8 mouse cellular contexts compared by ENCODE assay signal in genomic region chr14:99046031-99046781, GRCm38 (mm10). TPM values are rescaled to one million over a fixed set of nuclear protein-coding genes. Genes with fewer than 3 reads are reported as not detected.
DNase-seq lines count a peak whose midpoint lies in the region; ATAC-seq and TF ChIP-seq lines count a peak whose summit lies in the region.

Gene Mzt1, minus strand, starts transcription at chr14:99046134.
Gene Bora, plus strand, starts transcription at chr14:99046222.

- H3K4me3 ChIP-seq in heart, embryonic 11.5 days (ENCODE audit: low read depth, low read length) = peak within 1 kb of the TSS; percentile 87
- peak within 1 kb of the TSS; percentile 79 for H3K4me3 ChIP-seq in kidney, embryonic 16.5 days (ENCODE audit: low read length)
- H3K4me3 ChIP-seq in liver, adult 2 months (ENCODE audit: insufficient read depth, low read depth, low read length) = peak within 1 kb of the TSS; percentile 90
- H3K4me3 ChIP-seq in myocyte = peak within 1 kb of the TSS; percentile 87

- peaks cover 12% of the 10 kb centered on the region for H3K79me2 ChIP-seq in liver, adult 2 months (ENCODE audit: control insufficient read depth, insufficient read depth, low read length)
- H3K79me2 ChIP-seq in myocyte (ENCODE audit: control insufficient read depth, insufficient read depth) = peaks cover 69% of the 10 kb centered on the region

- peak; percentile 93 for ATAC-seq in erythroblast, adult 5-6 weeks (replicated peaks; ENCODE audit: low FRiP score, poor library complexity, severe bottlenecking)
- peak; percentile 98 for ATAC-seq in heart, embryonic 11.5 days (replicated peaks; ENCODE audit: insufficient number of reproducible peaks, low FRiP score, low TSS enrichment)
- peak; percentile 96 for ATAC-seq in kidney, embryonic 16.5 days (ENCODE audit: low FRiP score, low TSS enrichment)

- no peaks in the 10 kb centered on the region for H3K27me3 ChIP-seq in heart, embryonic 11.5 days (ENCODE audit: control insufficient read depth, insufficient read depth, low read length)
- no peaks in the 10 kb centered on the region for H3K27me3 ChIP-seq in kidney, embryonic 16.5 days (ENCODE audit: insufficient read depth, low read length)
- H3K27me3 ChIP-seq in liver, adult 2 months (ENCODE audit: control insufficient read depth, insufficient read depth, low read length) = no peaks in the 10 kb centered on the region
- H3K27me3 ChIP-seq in myocyte (ENCODE audit: control insufficient read depth, insufficient read depth, insufficient read length) = no peaks in the 10 kb centered on the region
- H3K27me3 ChIP-seq in splenic B cell, adult 2 months (ENCODE audit: control insufficient read depth, insufficient read depth, low read length, poor library complexity, severe bottlenecking) = no peaks in the 10 kb centered on the region

- TF ChIP-seq POLR2A in liver, adult 2 months (IDR thresholded peaks at IDR 0.05; ENCODE audit: extremely low read depth, insufficient read depth, low read length) = 0 out of 2 replicates have a peak, but pooled peaks have one; percentile 50
- peak; percentile 90 for TF ChIP-seq POLR2A in myocyte (IDR thresholded peaks at IDR 0.05; ENCODE audit: insufficient read length, low read depth)

- H3ac ChIP-seq in myocyte (ENCODE audit: control insufficient read depth, insufficient read length) = peak within 1 kb of the TSS; percentile 99

- H3K36me3 ChIP-seq in heart, embryonic 11.5 days (ENCODE audit: control insufficient read depth, insufficient read depth, low read length) = no peaks in the 10 kb centered on the region
- H3K36me3 ChIP-seq in kidney, embryonic 16.5 days (ENCODE audit: insufficient read depth, low read length) = peaks cover 15% of the 10 kb centered on the region; the same call in 1 of the 2 replicates
- no peaks in the 10 kb centered on the region for H3K36me3 ChIP-seq in liver, adult 2 months (ENCODE audit: control insufficient read depth, insufficient read depth, low read length)
- H3K36me3 ChIP-seq in myocyte (ENCODE audit: control insufficient read depth, insufficient read depth) = peaks cover 7% of the 10 kb centered on the region
- H3K36me3 ChIP-seq in splenic B cell, adult 2 months (ENCODE audit: control insufficient read depth, insufficient read depth, low read length, poor library complexity, severe bottlenecking) = no peaks in the 10 kb centered on the region; the same call in 1 of the 2 replicates

- DNase-seq in B cell, adult 2 months = peak; percentile 92 to 93
- DNase-seq in brain, adult 2 months (ENCODE audit: low read depth, low spot score) = peak; percentile 96
- peak; percentile 76 for DNase-seq in liver, adult 2 months (ENCODE audit: extremely low read depth, low read depth, low spot score)
- peak; percentile 96 for DNase-seq in splenic B cell, adult 2 months (ENCODE audit: low read depth, low spot score)

- H3K4me1 ChIP-seq in heart, embryonic 11.5 days (ENCODE audit: control insufficient read depth, insufficient read depth, low read length) = peaks cover 24% of the 10 kb centered on the region
- H3K4me1 ChIP-seq in kidney, embryonic 16.5 days (ENCODE audit: insufficient read depth, low read length) = peaks cover 41% of the 10 kb centered on the region
- no peaks in the 10 kb centered on the region; the same call in 1 of the 2 replicates for H3K4me1 ChIP-seq in liver, adult 2 months (ENCODE audit: control insufficient read depth, insufficient read depth, low read length)

- H3K9me3 ChIP-seq in heart, embryonic 11.5 days (replicated peaks; ENCODE audit: control insufficient read depth, low read length) = no peaks in the 10 kb centered on the region
- no peaks in the 10 kb centered on the region for H3K9me3 ChIP-seq in kidney, embryonic 16.5 days (ENCODE audit: low read length)

- TF ChIP-seq CTCF in liver, adult 2 months (IDR thresholded peaks at IDR 0.05; ENCODE audit: low read depth, low read length) = no peak

- peak within 1 kb of the TSS; percentile 88 for H3K27ac ChIP-seq in heart, embryonic 11.5 days (ENCODE audit: low read depth, low read length)
- peak within 1 kb of the TSS; percentile 94 for H3K27ac ChIP-seq in kidney, embryonic 16.5 days (ENCODE audit: low read length)
- H3K27ac ChIP-seq in liver, adult 2 months (replicated peaks; ENCODE audit: insufficient read depth, low read depth, low read length) = peak within 1 kb of the TSS; percentile 41

- H3K4me2 ChIP-seq in heart, embryonic 11.5 days = peak within 1 kb of the TSS; percentile 76
- H3K4me2 ChIP-seq in kidney, embryonic 16.5 days (replicated peaks; ENCODE audit: low read depth, low read length) = peak within 1 kb of the TSS; percentile 65
- peak within 1 kb of the TSS; percentile 86 for H3K4me2 ChIP-seq in myocyte (ENCODE audit: low read depth)

- peak within 1 kb of the TSS; percentile 95 for H3K9ac ChIP-seq in heart, embryonic 11.5 days (ENCODE audit: low read depth, low read length)
- H3K9ac ChIP-seq in kidney, embryonic 16.5 days (replicated peaks; ENCODE audit: low read length) = peak within 1 kb of the TSS; percentile 96
- peak within 1 kb of the TSS; percentile 91 for H3K9ac ChIP-seq in liver, adult 2 months (ENCODE audit: low read depth, low read length)

- under 1% methylated on average over 67 of the region's 81 CpGs for WGBS in heart, embryonic 11.5 days (ENCODE audit: insufficient replicate concordance)
- WGBS in kidney, embryonic 16.5 days = under 1% methylated on average over 74 of the region's 81 CpGs
- under 1% methylated on average over 66 of the region's 81 CpGs for WGBS in liver, adult 2 months

TF ChIP-seq in myocyte, 11 proteins besides CTCF, POLR2A, EP300 and RAD21:
- TF ChIP-seq E2F4 (IDR thresholded peaks at IDR 0.05; ENCODE audit: insufficient read depth) (peak; percentile 93), TCF3 (IDR thresholded peaks at IDR 0.05; ENCODE audit: insufficient read length, low read depth) (no peak), REST (IDR thresholded peaks at IDR 0.05; ENCODE audit: insufficient read depth, insufficient read length) (no peak), MYOD1 (IDR thresholded peaks at IDR 0.05; ENCODE audit: control insufficient read depth in 1 of 3, insufficient read length in 2 of 3, low read depth in 2 of 3) (no peak), CEBPB (IDR thresholded peaks at IDR 0.05; ENCODE audit: insufficient read depth, poor library complexity, severe bottlenecking) (no peak), USF1 (IDR thresholded peaks at IDR 0.05; ENCODE audit: low read depth) (no peak), TCF12 (IDR thresholded peaks at IDR 0.05; ENCODE audit: insufficient read depth, poor library complexity, severe bottlenecking) (no peak), SRF (IDR thresholded peaks at IDR 0.05; ENCODE audit: control insufficient read depth, insufficient read length, low read depth) (no peak), POLR2AphosphoS2 (IDR thresholded peaks at IDR 0.05; ENCODE audit: insufficient read length, low read depth) (peak; percentile 89), MYOG (IDR thresholded peaks at IDR 0.05; ENCODE audit: control insufficient read depth in 1 of 3, insufficient read depth in 1 of 3, insufficient read length in 2 of 3, low read depth in 2 of 3) (no peak), MAX (IDR thresholded peaks at IDR 0.05; ENCODE audit: low read depth) (no peak)

RNA-seq across cellular contexts. Expression of gene Mzt1, which starts in this region (rescaled TPM):
- total RNA-seq in erythroblast, adult 5-6 weeks (2015; ENCODE audit: low replicate concordance) = 35.5 and 49.0 TPM in 2 replicates
- total RNA-seq in erythroblast, adult 5-6 weeks (2017; ENCODE audit: low replicate concordance) = 28.9 and 33.7 TPM in 2 replicates
- polyA plus RNA-seq in heart, embryonic 11.5 days (2014; fragmentation: Nextera tagmentation; extraction: Ambion mirVana) = 93.1 and 97.9 TPM in 2 replicates
- 64.9 and 73.1 TPM in 2 replicates for polyA plus RNA-seq in kidney, embryonic 16.5 days (2015; fragmentation: Nextera tagmentation; extraction: Ambion mirVana)
- total RNA-seq in liver, adult 2 months (2014; rRNA removed) = 14.1 and 15.7 TPM in 2 replicates
- polyA plus RNA-seq in liver, adult 2 months (2012; rRNA removed) = 4.5 and 4.9 TPM in 2 replicates
- 11.2 TPM for polyA plus RNA-seq in myocyte (2012; fragmentation: generic; extraction: Trizol)

RNA-seq across cellular contexts. Expression of gene Bora, which starts in this region (rescaled TPM):
- total RNA-seq in erythroblast, adult 5-6 weeks (2015; ENCODE audit: low replicate concordance) = 11.9 and 12.5 TPM in 2 replicates
- 11.4 and 11.5 TPM in 2 replicates for total RNA-seq in erythroblast, adult 5-6 weeks (2017; ENCODE audit: low replicate concordance)
- 51.9 and 52.1 TPM in 2 replicates for polyA plus RNA-seq in heart, embryonic 11.5 days (2014; fragmentation: Nextera tagmentation; extraction: Ambion mirVana)
- polyA plus RNA-seq in kidney, embryonic 16.5 days (2015; fragmentation: Nextera tagmentation; extraction: Ambion mirVana) = 66.0 and 83.6 TPM in 2 replicates
- total RNA-seq in liver, adult 2 months (2014; rRNA removed) = 0.55 and 0.67 TPM in 2 replicates
- 0.25 and 0.28 TPM in 2 replicates for polyA plus RNA-seq in liver, adult 2 months (2012; rRNA removed)
- 4.3 TPM for polyA plus RNA-seq in myocyte (2012; fragmentation: generic; extraction: Trizol)

Comparison
In these comparisons a context has a peak if more than half of its experiments do, and no peak if none do; other contexts are left out.
1. Peak in every context shown above with its lines: DNase-seq, ATAC-seq, H3K4me3 ChIP-seq and H3K27ac ChIP-seq.
2. RNA of gene Bora (polyA plus RNA-seq): 66.0 to 83.6 TPM in kidney, embryonic 16.5 days and 51.9 to 52.1 TPM in heart, embryonic 11.5 days; 4.3 TPM in myocyte (single experiment) and 0.25 to 0.28 TPM in liver, adult 2 months; every median in the first group is over 10 times any median in the second.
3. H3K27ac ChIP-seq: peak in every context shown above with its lines; median percentile 94 in kidney, embryonic 16.5 days; 88 in heart, embryonic 11.5 days; 41 in liver, adult 2 months.